Mouse (Mus musculus) embryonic facial prominence, embryonic 13.5 days (tissue): ENCODE data around the gene Serinc5. TPM values are rescaled to one million over a fixed set of nuclear protein-coding genes. Genes with fewer than 3 reads are reported as not detected.

Experiments
- ATAC-seq: fragments of 200-750 bp; cut with Nextera tagmentation; 2 replicates; pipeline ENCODE4 v1.8.0; 2017; ENCODE audit warnings: low read depth; ENCODE audit not compliant: insufficient number of reproducible peaks, insufficient read depth, low FRiP score, low TSS enrichment
- H3K27ac ChIP-seq: fragments of 300-500 bp; sonication (generic); 2 replicates; pipeline ENCODE4 v1.5.1; 2015; ENCODE audit warnings: moderate library complexity, mild to moderate bottlenecking, inconsistent platforms
- H3K27me3 ChIP-seq: fragments of 300-500 bp; sonication (generic); 2 replicates; pipeline ENCODE4 v1.6.1; 2015; ENCODE audit warnings: mild to moderate bottlenecking, inconsistent platforms
- H3K36me3 ChIP-seq: fragments of 300-500 bp; sonication (generic); 2 replicates; pipeline ENCODE4 v1.6.1; 2015; ENCODE audit warnings: mild to moderate bottlenecking, inconsistent platforms
- H3K4me1 ChIP-seq: fragments of 300-500 bp; sonication (generic); 2 replicates; pipeline ENCODE4 v1.6.1; 2015; ENCODE audit warnings: inconsistent platforms
- H3K4me2 ChIP-seq: fragments of 300-500 bp; sonication (generic); 2 replicates; pipeline ENCODE4 v1.6.1; 2015; ENCODE audit warnings: moderate library complexity, mild to moderate bottlenecking, inconsistent platforms
- H3K4me3 ChIP-seq: fragments of 300-500 bp; sonication (generic); 2 replicates; pipeline ENCODE4 v1.5.1; 2015; ENCODE audit warnings: mild to moderate bottlenecking, inconsistent platforms
- H3K9ac ChIP-seq: fragments of 300-500 bp; sonication (generic); 2 replicates; pipeline ENCODE4 v1.6.1; 2015; ENCODE audit warnings: mild to moderate bottlenecking, inconsistent platforms
- H3K9me3 ChIP-seq: fragments of 300-500 bp; sonication (generic); 2 replicates; pipeline ENCODE4 v1.6.1; 2016; ENCODE audit warnings: inconsistent platforms
- WGBS: fragments of 180-500 bp; shearing (Covaris S2); methylation state at CpG from one replicate; pipeline ENCODE4 v1.1.7; 2015; ENCODE audit warnings: mixed read lengths; 5-methylcytosine and 5-hydroxymethylcytosine counted together
- polyA plus RNA-seq: library from polyadenylated mRNA; unstranded; fragments of >200 nt; fragmentation: Nextera tagmentation; extraction: Ambion mirVana; gene quantifications from 2 replicates; pipeline ENCODE4 v1.2.1, GENCODE M21; 2015

The Serinc5 gene
- polyA plus RNA-seq, 1 experiment from 2014 or later: 9.4 TPM

- Histone ChIP-seq H3K9me3 (no peaks in the 10 kb centered on the region), H3K36me3 (0 out of 2 replicates have a peak, but pooled peaks cover 1% of the 10 kb centered on the region), H3K4me3 (no peak overlapping the region), H3K9ac (no peak overlapping the region), H3K4me1 (no peaks in the 10 kb centered on the region), H3K27me3 (no peaks in the 10 kb centered on the region), H3K27ac (no peak overlapping the region), H3K4me2 (no peak overlapping the region)
- WGBS: 70% methylated on average over 10 of the region's 10 CpGs
- no peak for ATAC-seq
Measured at GRCm38 (mm10) chr13:92693866-92694550, 83.1 kb downstream of the Serinc5 start.

- Histone ChIP-seq H3K4me1 (no peaks in the 10 kb centered on the region), H3K9me3 (no peaks in the 10 kb centered on the region), H3K27me3 (no peaks in the 10 kb centered on the region), H3K9ac (no peak overlapping the region), H3K4me2 (no peak overlapping the region), H3K36me3 (no peaks in the 10 kb centered on the region), H3K27ac (no peak overlapping the region), H3K4me3 (no peak overlapping the region)
- ATAC-seq: no peak
- 38% methylated on average over 5 of the region's 5 CpGs for WGBS
Measured at GRCm38 (mm10) chr13:92696491-92696939, 85.6 kb downstream of the Serinc5 start.

- ATAC-seq: no peak
- H3K4me3 ChIP-seq: no peak overlapping the region
- no peaks in the 10 kb centered on the region for H3K36me3 ChIP-seq
- no peak overlapping the region for H3K27ac ChIP-seq
- no peak overlapping the region for H3K4me2 ChIP-seq
- no peaks in the 10 kb centered on the region for H3K9me3 ChIP-seq
- H3K4me1 ChIP-seq: no peaks in the 10 kb centered on the region
- no peaks in the 10 kb centered on the region for H3K27me3 ChIP-seq
- no peak overlapping the region for H3K9ac ChIP-seq
- 79% methylated on average over 4 of the region's 4 CpGs for WGBS
Measured at GRCm38 (mm10) chr13:92697141-92697540, 86.2 kb downstream of the Serinc5 start.

- Histone ChIP-seq H3K4me1 (no peaks in the 10 kb centered on the region), H3K9me3 (no peaks in the 10 kb centered on the region), H3K4me3 (no peak overlapping the region), H3K36me3 (peaks cover 7% of the 10 kb centered on the region; the same call in 1 of the 2 replicates), H3K27me3 (no peaks in the 10 kb centered on the region), H3K27ac (no peak overlapping the region), H3K9ac (no peak overlapping the region), H3K4me2 (no peak overlapping the region)
- 74% methylated on average over 9 of the region's 9 CpGs for WGBS
- ATAC-seq: no peak
Measured at GRCm38 (mm10) chr13:92698781-92699180, 87.9 kb downstream of the Serinc5 start.

GRCm38 (mm10) chr13:92699395-92699794 lies 88.5 kb downstream of the Serinc5 start:
- H3K4me1 ChIP-seq: no peaks in the 10 kb centered on the region
- H3K9ac ChIP-seq: no peak overlapping the region
- H3K36me3 ChIP-seq: peaks cover 7% of the 10 kb centered on the region; the same call in 1 of the 2 replicates
- no peaks in the 10 kb centered on the region for H3K9me3 ChIP-seq
- H3K27me3 ChIP-seq: no peaks in the 10 kb centered on the region
- H3K4me2 ChIP-seq: no peak overlapping the region
- H3K27ac ChIP-seq: no peak overlapping the region
- no peak for ATAC-seq
- H3K4me3 ChIP-seq: no peak overlapping the region
- 90% methylated on average over 6 of the region's 6 CpGs for WGBS

- no peaks in the 10 kb centered on the region for H3K4me1 ChIP-seq
- peaks cover 11% of the 10 kb centered on the region; the same call in 1 of the 2 replicates for H3K36me3 ChIP-seq
- WGBS: 76% methylated on average over 5 of the region's 5 CpGs
- no peak for ATAC-seq
- H3K27ac ChIP-seq: no peak overlapping the region
- H3K27me3 ChIP-seq: no peaks in the 10 kb centered on the region
- no peak overlapping the region for H3K4me2 ChIP-seq
- no peaks in the 10 kb centered on the region for H3K9me3 ChIP-seq
- H3K9ac ChIP-seq: no peak overlapping the region
- no peak overlapping the region for H3K4me3 ChIP-seq
Measured at GRCm38 (mm10) chr13:92702035-92702434, 91.1 kb downstream of the Serinc5 start.

- H3K9me3 ChIP-seq: no peaks in the 10 kb centered on the region
- WGBS: 47% methylated on average over 8 of the region's 8 CpGs
- ATAC-seq: no peak
- H3K4me2 ChIP-seq: no peak overlapping the region
- H3K9ac ChIP-seq: no peak overlapping the region
- H3K27ac ChIP-seq: no peak overlapping the region
- no peaks in the 10 kb centered on the region for H3K4me1 ChIP-seq
- peaks cover 19% of the 10 kb centered on the region; the same call in 1 of the 2 replicates for H3K36me3 ChIP-seq
- no peak overlapping the region for H3K4me3 ChIP-seq
- H3K27me3 ChIP-seq: no peaks in the 10 kb centered on the region
Measured at GRCm38 (mm10) chr13:92703241-92704027, 92.5 kb downstream of the Serinc5 start.

- Histone ChIP-seq H3K27ac (no peak overlapping the region), H3K36me3 (peaks cover 22% of the 10 kb centered on the region; the same call in 1 of the 2 replicates), H3K27me3 (no peaks in the 10 kb centered on the region), H3K9me3 (no peaks in the 10 kb centered on the region), H3K4me1 (no peaks in the 10 kb centered on the region), H3K4me3 (no peak overlapping the region), H3K9ac (no peak overlapping the region), H3K4me2 (no peak overlapping the region)
- WGBS: 73% methylated on average over 7 of the region's 7 CpGs
- no peak for ATAC-seq
Measured at GRCm38 (mm10) chr13:92704189-92704588, 93.3 kb downstream of the Serinc5 start.

- no peak overlapping the region for H3K4me3 ChIP-seq
- H3K27me3 ChIP-seq: no peaks in the 10 kb centered on the region
- H3K36me3 ChIP-seq: peaks cover 22% of the 10 kb centered on the region; the same call in 1 of the 2 replicates
- no peak overlapping the region for H3K9ac ChIP-seq
- ATAC-seq: no peak
- no peaks in the 10 kb centered on the region for H3K4me1 ChIP-seq
- H3K27ac ChIP-seq: no peak overlapping the region
- H3K4me2 ChIP-seq: no peak overlapping the region
- no peaks in the 10 kb centered on the region for H3K9me3 ChIP-seq
- 95% methylated on average over 7 of the region's 7 CpGs for WGBS
Measured at GRCm38 (mm10) chr13:92705016-92705535, 94.2 kb downstream of the Serinc5 start.

GRCm38 (mm10) chr13:92706342-92707061 lies 95.6 kb downstream of the Serinc5 start:
- H3K9ac ChIP-seq: no peak overlapping the region
- no peak for ATAC-seq
- WGBS: 90% methylated on average over 9 of the region's 9 CpGs
- H3K4me2 ChIP-seq: no peak overlapping the region
- H3K9me3 ChIP-seq: no peaks in the 10 kb centered on the region
- no peak overlapping the region for H3K4me3 ChIP-seq
- no peaks in the 10 kb centered on the region for H3K27me3 ChIP-seq
- H3K4me1 ChIP-seq: no peaks in the 10 kb centered on the region
- no peak overlapping the region for H3K27ac ChIP-seq
- H3K36me3 ChIP-seq: peaks cover 22% of the 10 kb centered on the region; the same call in 1 of the 2 replicates

GRCm38 (mm10) chr13:92707941-92708340 lies 97.0 kb downstream of the Serinc5 start:
- no peak overlapping the region for H3K27ac ChIP-seq
- no peak overlapping the region for H3K9ac ChIP-seq
- H3K36me3 ChIP-seq: peaks cover 16% of the 10 kb centered on the region; the same call in 1 of the 2 replicates
- 69% methylated on average over 2 of the region's 2 CpGs for WGBS
- H3K9me3 ChIP-seq: no peaks in the 10 kb centered on the region
- H3K4me2 ChIP-seq: no peak overlapping the region
- ATAC-seq: no peak
- no peaks in the 10 kb centered on the region for H3K27me3 ChIP-seq
- H3K4me3 ChIP-seq: no peak overlapping the region
- no peaks in the 10 kb centered on the region for H3K4me1 ChIP-seq
